Mouse (Mus musculus): ENCODE measurements around the gene Eif4a2. TPM values are rescaled to one million over a fixed set of nuclear protein-coding genes. Genes with fewer than 3 reads are reported as not detected.

The Eif4a2 gene
- total RNA-seq, 1 experiment, result 983 TPM

DNA sequence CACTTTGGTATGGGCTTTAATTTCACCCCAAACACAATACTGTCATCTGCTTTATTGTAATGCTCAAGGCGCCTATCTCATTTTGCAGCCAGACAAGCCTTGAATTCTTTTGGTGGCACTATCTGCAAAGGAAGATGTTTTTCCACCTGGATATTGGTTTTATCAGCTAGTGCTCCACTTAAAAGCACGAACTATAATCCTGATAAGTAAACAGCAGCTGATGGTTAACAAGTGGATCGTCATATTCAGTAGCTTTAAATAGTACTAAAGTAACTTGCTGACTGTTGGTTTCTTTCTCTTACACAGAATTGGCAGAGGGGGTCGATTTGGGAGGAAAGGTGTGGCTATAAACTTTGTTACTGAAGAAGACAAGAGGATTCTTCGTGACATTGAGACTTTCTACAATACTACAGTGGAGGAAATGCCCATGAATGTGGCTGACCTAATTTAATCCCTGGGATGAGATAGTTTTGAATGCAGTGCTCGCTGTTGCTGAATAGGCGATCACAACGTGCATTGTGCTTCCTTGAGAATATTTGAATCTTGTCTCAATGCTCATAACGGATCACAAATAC, 5.7 kb downstream of the Eif4a2 start:
- Histone ChIP-seq H3K27ac (ENCODE audit: insufficient read depth, low read depth, low read length, poor library complexity, severe bottlenecking) (no peak overlapping the region), H3K4me3 (ENCODE audit: insufficient read depth in 1 of 2, low read depth in 1 of 2, low read length in 2 of 2, poor library complexity in 1 of 2, severe bottlenecking in 1 of 2) (peak overlapping the region in 1 of 2 experiments; percentile 97; a peak in 2 of 4 replicates), H3K9me3 (ENCODE audit: control insufficient read depth, insufficient read depth, low read depth, low read length) (no peaks in the 10 kb centered on the region), H3K9ac (ENCODE audit: insufficient read depth, low read depth, low read length, poor library complexity, severe bottlenecking) (no peak overlapping the region), H3K36me3 (ENCODE audit: control insufficient read depth, insufficient read depth, low read length, poor library complexity, severe bottlenecking) (peaks cover 52% of the 10 kb centered on the region), H3K4me1 (ENCODE audit: control insufficient read depth in 2 of 2, insufficient read depth in 2 of 2, low read length in 2 of 2, poor library complexity in 1 of 2) (no peaks in the 10 kb centered on the region)
- TF ChIP-seq MAFK (IDR thresholded peaks at IDR 0.05; ENCODE audit: insufficient read depth, low read depth, low read length), result no peak
- TF ChIP-seq ZC3H11A (IDR thresholded peaks at IDR 0.05; ENCODE audit: borderline replicate concordance, low read depth, low read length), result no peak
- no peak for TF ChIP-seq CHD2 (IDR thresholded peaks at IDR 0.05; ENCODE audit: low read depth, low read length)
- TF ChIP-seq HCFC1 (IDR thresholded peaks at IDR 0.05; ENCODE audit: borderline replicate concordance, insufficient read depth, low read length), result no peak
- no peak for TF ChIP-seq ZNF384 (IDR thresholded peaks at IDR 0.05; ENCODE audit: low read depth, low read length)
- in situ Hi-C loops (cut with MboI; ENCODE audit: low sequenced_read_pairs in 2 of 2, unreplicated experiment in 2 of 2), result loop anchor here in 1 of 2 experiments (25.0 kb wide), 1 partner anchor 701 kb away; no protein-coding TSS in a partner anchor
- DNase-seq (ENCODE audit: low read depth, low spot score), result no peak

DNA sequence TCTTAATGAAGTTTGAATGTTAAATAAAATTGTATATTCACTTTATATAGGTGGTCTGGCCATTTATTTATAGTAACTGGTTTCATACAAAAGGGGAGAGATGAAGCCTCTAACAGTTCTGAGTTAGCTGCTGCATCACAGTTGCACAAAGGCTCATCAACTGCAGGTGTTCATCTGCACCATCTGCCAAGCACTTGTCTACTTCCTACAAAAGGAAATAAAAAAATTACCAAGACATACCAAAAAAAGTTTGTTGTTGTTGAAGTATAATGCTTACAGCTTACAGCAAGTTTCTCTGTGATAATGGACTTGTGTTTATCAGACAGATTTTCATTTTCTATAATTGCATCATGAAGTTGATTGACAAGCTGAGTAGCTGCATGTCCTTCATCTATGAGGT, 6.7 kb downstream of the Eif4a2 start:
- DNase-seq (ENCODE audit: low read depth, low spot score), result no peak
- Histone ChIP-seq H3K9ac (ENCODE audit: insufficient read depth, low read depth, low read length, poor library complexity, severe bottlenecking) (no peak overlapping the region), H3K4me1 (ENCODE audit: control insufficient read depth in 2 of 2, insufficient read depth in 2 of 2, low read length in 2 of 2, poor library complexity in 1 of 2) (no peaks in the 10 kb centered on the region), H3K4me3 (ENCODE audit: insufficient read depth in 1 of 2, low read depth in 1 of 2, low read length in 2 of 2, poor library complexity in 1 of 2, severe bottlenecking in 1 of 2) (no peak overlapping the region), H3K9me3 (ENCODE audit: control insufficient read depth, insufficient read depth, low read depth, low read length) (no peaks in the 10 kb centered on the region), H3K27ac (ENCODE audit: insufficient read depth, low read depth, low read length, poor library complexity, severe bottlenecking) (no peak overlapping the region), H3K36me3 (ENCODE audit: control insufficient read depth, insufficient read depth, low read length, poor library complexity, severe bottlenecking) (peaks cover 44% of the 10 kb centered on the region)
- in situ Hi-C loops (cut with MboI; ENCODE audit: low sequenced_read_pairs in 2 of 2, unreplicated experiment in 2 of 2), result loop anchor here in 1 of 2 experiments (25.0 kb wide), 1 partner anchor 702 kb away; no protein-coding TSS in a partner anchor
- TF ChIP-seq MAFK (IDR thresholded peaks at IDR 0.05; ENCODE audit: insufficient read depth, low read depth, low read length) (no peak), CHD2 (IDR thresholded peaks at IDR 0.05; ENCODE audit: low read depth, low read length) (no peak), HCFC1 (IDR thresholded peaks at IDR 0.05; ENCODE audit: borderline replicate concordance, insufficient read depth, low read length) (no peak), ZC3H11A (IDR thresholded peaks at IDR 0.05; ENCODE audit: borderline replicate concordance, low read depth, low read length) (no peak), ZNF384 (IDR thresholded peaks at IDR 0.05; ENCODE audit: low read depth, low read length) (no peak)

DNA sequence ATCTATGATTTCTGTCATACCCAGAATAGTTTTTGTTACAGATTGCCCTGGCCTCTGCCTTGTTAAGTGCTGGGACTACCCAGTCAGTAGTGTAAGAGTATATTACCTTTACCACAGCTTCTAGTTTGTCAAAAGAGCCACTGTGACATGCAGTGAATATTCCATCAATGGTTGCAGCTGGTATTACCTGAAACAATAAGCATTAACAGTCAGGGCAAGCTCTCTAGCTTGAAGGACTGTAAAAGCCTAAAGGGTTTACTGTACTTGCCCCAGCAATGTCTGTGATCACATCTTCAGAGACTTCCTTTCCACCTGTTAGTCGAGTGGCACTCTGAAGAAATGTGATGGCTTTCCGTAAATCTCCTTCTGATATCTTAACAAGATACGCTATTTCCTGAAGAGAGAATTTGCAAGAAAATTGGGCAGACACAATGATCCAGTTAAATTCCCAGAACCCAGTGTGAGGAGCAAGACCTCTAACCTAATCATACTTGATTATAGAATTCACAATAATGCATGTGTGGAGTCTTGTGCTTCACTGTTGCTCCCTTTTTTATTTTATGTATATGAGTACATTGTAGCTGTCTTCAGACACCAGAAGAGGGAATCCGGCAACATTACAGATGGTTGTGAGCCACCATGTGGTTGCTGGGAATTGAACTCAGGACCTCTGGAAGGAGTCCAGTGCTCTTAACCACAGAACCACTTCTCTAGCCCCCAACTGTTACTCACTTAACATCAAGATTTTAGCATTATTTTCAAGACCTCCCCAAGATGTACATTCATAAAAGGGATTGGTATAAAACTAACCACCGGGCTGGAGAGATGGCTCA, 7.3 kb downstream of the Eif4a2 start:
- TF ChIP-seq ZNF384 (IDR thresholded peaks at IDR 0.05; ENCODE audit: low read depth, low read length) (no peak), CHD2 (IDR thresholded peaks at IDR 0.05; ENCODE audit: low read depth, low read length) (no peak), HCFC1 (IDR thresholded peaks at IDR 0.05; ENCODE audit: borderline replicate concordance, insufficient read depth, low read length) (no peak), ZC3H11A (IDR thresholded peaks at IDR 0.05; ENCODE audit: borderline replicate concordance, low read depth, low read length) (no peak), MAFK (IDR thresholded peaks at IDR 0.05; ENCODE audit: insufficient read depth, low read depth, low read length) (no peak)
- no peak overlapping the region for H3K27ac ChIP-seq (ENCODE audit: insufficient read depth, low read depth, low read length, poor library complexity, severe bottlenecking)
- in situ Hi-C loops (cut with MboI; ENCODE audit: low sequenced_read_pairs in 2 of 2, unreplicated experiment in 2 of 2), result loop anchor here in 1 of 2 experiments (25.0 kb wide), 1 partner anchor 702 kb away; no protein-coding TSS in a partner anchor

DNA sequence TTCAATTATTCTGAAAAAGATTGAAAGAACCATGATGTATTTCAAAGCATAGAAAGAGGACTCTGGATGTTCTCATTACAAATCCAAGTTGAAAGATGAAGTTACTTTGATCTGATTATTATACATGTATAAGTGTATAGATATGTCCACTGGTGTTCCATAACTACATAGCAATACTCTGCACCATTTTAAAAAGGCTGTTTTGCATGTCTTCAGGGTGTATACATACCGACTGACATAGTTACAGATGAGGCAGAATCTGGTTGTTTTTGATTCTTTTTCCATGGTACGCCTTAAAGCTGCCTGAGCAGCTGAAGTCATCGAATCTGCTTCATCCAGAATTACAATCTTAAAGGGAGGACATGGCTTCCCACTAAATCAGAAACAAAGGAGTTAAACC, 8.2 kb downstream of the Eif4a2 start:
- no peak overlapping the region for H3K9ac ChIP-seq (ENCODE audit: insufficient read depth, low read depth, low read length, poor library complexity, severe bottlenecking)
- DNase-seq (ENCODE audit: low read depth, low spot score), result no peak
- TF ChIP-seq CHD2 (IDR thresholded peaks at IDR 0.05; ENCODE audit: low read depth, low read length) (no peak), MAFK (IDR thresholded peaks at IDR 0.05; ENCODE audit: insufficient read depth, low read depth, low read length) (no peak), HCFC1 (IDR thresholded peaks at IDR 0.05; ENCODE audit: borderline replicate concordance, insufficient read depth, low read length) (no peak), ZC3H11A (IDR thresholded peaks at IDR 0.05; ENCODE audit: borderline replicate concordance, low read depth, low read length) (no peak), ZNF384 (IDR thresholded peaks at IDR 0.05; ENCODE audit: low read depth, low read length) (no peak)
- H3K9me3 ChIP-seq (ENCODE audit: control insufficient read depth, insufficient read depth, low read depth, low read length), result no peaks in the 10 kb centered on the region
- no peaks in the 10 kb centered on the region for H3K4me1 ChIP-seq (ENCODE audit: control insufficient read depth in 2 of 2, insufficient read depth in 2 of 2, low read length in 2 of 2, poor library complexity in 1 of 2)
- H3K27ac ChIP-seq (ENCODE audit: insufficient read depth, low read depth, low read length, poor library complexity, severe bottlenecking), result no peak overlapping the region
- H3K4me3 ChIP-seq (ENCODE audit: insufficient read depth in 1 of 2, low read depth in 1 of 2, low read length in 2 of 2, poor library complexity in 1 of 2, severe bottlenecking in 1 of 2), result no peak overlapping the region
- peaks cover 31% of the 10 kb centered on the region for H3K36me3 ChIP-seq (ENCODE audit: control insufficient read depth, insufficient read depth, low read length, poor library complexity, severe bottlenecking)
- in situ Hi-C loops (cut with MboI; ENCODE audit: low sequenced_read_pairs in 2 of 2, unreplicated experiment in 2 of 2), result loop anchor here in 1 of 2 experiments (25.0 kb wide), 1 partner anchor 703 kb away; no protein-coding TSS in a partner anchor

More for the DNA sequence above, 7.3 kb downstream of the Eif4a2 start:
- no peak overlapping the region for H3K9ac ChIP-seq (ENCODE audit: insufficient read depth, low read depth, low read length, poor library complexity, severe bottlenecking)
- peaks cover 39% of the 10 kb centered on the region for H3K36me3 ChIP-seq (ENCODE audit: control insufficient read depth, insufficient read depth, low read length, poor library complexity, severe bottlenecking)
- H3K4me1 ChIP-seq (ENCODE audit: control insufficient read depth in 2 of 2, insufficient read depth in 2 of 2, low read length in 2 of 2, poor library complexity in 1 of 2), result no peaks in the 10 kb centered on the region
- no peak for DNase-seq (ENCODE audit: low read depth, low spot score)
- H3K4me3 ChIP-seq (ENCODE audit: insufficient read depth in 1 of 2, low read depth in 1 of 2, low read length in 2 of 2, poor library complexity in 1 of 2, severe bottlenecking in 1 of 2), result no peak overlapping the region
- no peaks in the 10 kb centered on the region for H3K9me3 ChIP-seq (ENCODE audit: control insufficient read depth, insufficient read depth, low read depth, low read length)
